Mouse (Mus musculus) limb, embryonic 11.5 days (tissue): ENCODE measurements around the gene Rrp1b. TPM values are rescaled to one million over a fixed set of nuclear protein-coding genes. Genes with fewer than 3 reads are reported as not detected.

Experiments used
- ATAC-seq: fragments of 200-750 bp; cut with Nextera tagmentation; 2 replicates; pipeline ENCODE4 v1.8.0; 2017; ENCODE audit warnings: low read depth; ENCODE audit not compliant: insufficient number of reproducible peaks, low FRiP score, low TSS enrichment
- DNase-seq: peaks from one replicate; pipeline ENCODE4 v3.0.0-alpha.2; 2015; ENCODE audit warnings: low spot score
- H3K27ac ChIP-seq: fragments of 300-500 bp; sonication (generic); replicated peaks from 2 replicates; pipeline ENCODE4 v1.5.1; 2014; ENCODE audit warnings: low read depth, mild to moderate bottlenecking, low read length
- H3K27me3 ChIP-seq: fragments of 300-500 bp; sonication (generic); 2 replicates; pipeline ENCODE4 v1.6.1; 2014; ENCODE audit warnings: mild to moderate bottlenecking, low read length, mixed read lengths; ENCODE audit not compliant: control insufficient read depth, insufficient read depth
- H3K36me3 ChIP-seq: fragments of 300-500 bp; sonication (generic); 2 replicates; pipeline ENCODE4 v1.6.1; 2014; ENCODE audit warnings: mild to moderate bottlenecking, low read length, moderate library complexity, mixed read lengths; ENCODE audit not compliant: control insufficient read depth, insufficient read depth
- H3K4me1 ChIP-seq: fragments of 300-500 bp; sonication (generic); 2 replicates; pipeline ENCODE4 v1.6.1; 2014; ENCODE audit warnings: low read length, mixed read lengths; ENCODE audit not compliant: control insufficient read depth, insufficient read depth
- H3K4me2 ChIP-seq: fragments of 300-500 bp; sonication (generic); 2 replicates; pipeline ENCODE4 v1.6.1; 2014; ENCODE audit warnings: low read depth, mild to moderate bottlenecking, moderate library complexity; ENCODE audit not compliant: severe bottlenecking
- H3K4me3 ChIP-seq: fragments of 300-500 bp; sonication (generic); 2 replicates; pipeline ENCODE4 v1.5.1; 2014; ENCODE audit warnings: low read depth, low read length
- H3K9ac ChIP-seq: fragments of 300-500 bp; sonication (generic); 2 replicates; pipeline ENCODE4 v1.6.1; 2014; ENCODE audit warnings: mild to moderate bottlenecking, low read length
- H3K9me3 ChIP-seq: fragments of 300-500 bp; sonication (generic); 2 replicates; pipeline ENCODE4 v1.6.1; 2016; ENCODE audit warnings: low read length; ENCODE audit not compliant: control insufficient read depth
- WGBS: fragments of 180-500 bp; shearing (Covaris S2); extraction: QIAGEN DNeasy Blood & Tissue Kit; methylation state at CpG from one replicate; pipeline ENCODE4 v1.1.7; 2014; 5-methylcytosine and 5-hydroxymethylcytosine counted together
- polyA plus RNA-seq: library from polyadenylated mRNA; unstranded; fragments of >200 nt; fragmentation: Nextera tagmentation; extraction: Ambion mirVana; gene quantifications from 2 replicates; pipeline ENCODE4 v1.2.1, GENCODE M21; 2014

Gene Rrp1b
- polyA plus RNA-seq, 1 experiment from 2014 or later = 80.9 TPM

DNA sequence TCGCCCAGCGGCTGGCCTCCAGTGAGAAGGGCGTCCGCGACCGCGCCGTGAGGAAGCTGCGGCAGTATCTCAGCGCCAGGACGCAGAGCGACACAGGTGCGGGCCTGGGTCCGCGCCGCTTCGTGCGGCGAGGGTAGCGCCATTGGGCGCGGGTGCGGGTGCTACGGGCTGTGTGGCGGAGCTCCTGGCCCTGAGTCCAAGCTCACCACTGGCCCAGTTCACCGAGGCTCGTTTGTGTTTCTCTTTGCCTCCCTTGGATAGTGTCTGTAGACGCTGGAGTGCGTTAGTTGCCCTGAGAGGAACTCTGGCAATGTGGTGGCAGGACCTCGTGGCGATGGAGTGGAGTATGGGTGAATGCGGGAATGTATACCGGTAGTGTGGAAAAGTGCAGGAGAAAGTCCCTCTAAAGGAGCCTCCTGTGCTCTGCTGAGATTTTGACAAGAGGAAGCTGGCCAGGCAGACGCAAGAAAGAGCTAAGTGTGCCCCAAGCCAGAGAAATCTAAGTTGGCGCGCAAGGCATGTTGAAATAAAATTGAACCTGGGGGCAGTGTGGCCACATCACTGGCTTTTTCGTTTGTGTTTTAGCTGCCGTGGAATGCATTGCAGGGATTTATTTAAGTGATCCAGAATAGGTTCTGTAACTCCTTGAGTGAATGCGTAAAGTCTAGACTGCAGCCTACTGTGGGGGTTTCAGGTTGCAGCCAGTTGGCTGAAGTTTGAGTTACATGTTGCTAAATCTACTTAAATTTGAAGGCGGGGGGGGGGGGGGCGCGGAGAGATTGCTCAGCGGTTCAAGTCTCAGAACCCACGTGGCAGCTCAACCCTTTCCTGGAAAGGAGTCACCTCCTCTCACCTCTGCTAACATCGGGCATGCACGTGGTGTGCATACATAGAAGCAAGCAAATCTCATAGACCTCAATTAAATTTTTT, 874 bp downstream of the Rrp1b start:
- Histone ChIP-seq H3K27me3 (no peaks in the 10 kb centered on the region), H3K4me2 (peak overlapping the region; percentile 65), H3K4me3 (peak overlapping the region; percentile 75), H3K9me3 (no peaks in the 10 kb centered on the region), H3K4me1 (peaks cover 11% of the 10 kb centered on the region; the same call in 1 of the 2 replicates), H3K36me3 (peaks cover 3% of the 10 kb centered on the region; the same call in 1 of the 2 replicates), H3K9ac (peak overlapping the region; percentile 84), H3K27ac (peak overlapping the region; percentile 60)
- WGBS = under 1% methylated on average over 46 of the region's 46 CpGs
- ATAC-seq (peak; percentile 59; the same call in 1 of the 2 replicates), DNase-seq (peak; percentile 58)

DNA sequence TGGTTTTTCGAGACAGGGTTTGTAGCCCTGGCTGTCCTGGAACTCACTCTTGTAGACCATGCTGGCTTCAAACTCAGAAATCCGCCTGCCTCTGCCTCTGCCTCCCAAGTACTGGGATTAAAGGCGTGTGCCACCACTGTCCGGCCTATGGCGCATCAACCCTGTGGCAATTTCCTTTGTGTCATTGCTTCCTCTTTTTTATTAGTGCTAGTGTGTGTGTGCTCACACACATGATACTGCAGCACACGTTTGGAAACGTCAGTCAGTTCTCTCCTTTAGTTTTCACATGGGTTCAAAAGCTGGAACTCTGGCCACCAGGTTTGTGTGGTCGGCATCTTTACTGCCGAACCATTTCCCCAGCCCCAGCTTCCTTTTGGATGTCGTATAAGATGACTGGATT, 4.4 kb downstream of the Rrp1b start:
- no peaks in the 10 kb centered on the region for H3K27me3 ChIP-seq
- H3K27ac ChIP-seq = no peak overlapping the region
- no peaks in the 10 kb centered on the region for H3K9me3 ChIP-seq
- DNase-seq (no peak), ATAC-seq (no peak)
- 83% methylated on average over 10 of the region's 10 CpGs for WGBS
- H3K4me1 ChIP-seq = peaks cover 11% of the 10 kb centered on the region; the same call in 1 of the 2 replicates
- H3K4me3 ChIP-seq = no peak overlapping the region
- H3K36me3 ChIP-seq = peaks cover 3% of the 10 kb centered on the region; the same call in 1 of the 2 replicates
- H3K9ac ChIP-seq = no peak overlapping the region
- H3K4me2 ChIP-seq = no peak overlapping the region

DNA sequence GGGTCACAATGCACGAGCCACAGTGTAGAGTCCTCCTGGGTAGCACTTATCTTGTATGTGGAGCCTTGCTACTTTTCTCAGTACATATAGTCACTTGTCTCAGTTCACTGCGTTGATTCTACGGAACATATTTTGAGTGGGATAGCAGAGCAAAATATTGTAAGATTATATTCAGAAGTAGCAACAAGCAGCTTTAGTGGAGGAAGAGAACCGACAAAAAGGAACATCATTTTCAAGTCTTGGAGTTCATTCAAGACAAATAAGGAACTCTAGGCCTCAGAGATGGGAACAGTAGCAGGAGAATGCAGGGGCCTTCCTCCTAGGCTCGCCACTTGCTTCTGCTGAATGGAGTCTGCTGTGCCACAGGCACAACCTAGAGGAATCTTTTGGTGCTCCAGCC, 10.6 kb downstream of the Rrp1b start:
- H3K4me2 ChIP-seq = no peak overlapping the region
- H3K36me3 ChIP-seq = peaks cover 6% of the 10 kb centered on the region; the same call in 1 of the 2 replicates
- WGBS = 93% methylated on average over 5 of the region's 5 CpGs
- ATAC-seq = no peak
- H3K4me3 ChIP-seq = no peak overlapping the region
- no peaks in the 10 kb centered on the region for H3K27me3 ChIP-seq
- no peak overlapping the region for H3K9ac ChIP-seq
- no peaks in the 10 kb centered on the region for H3K4me1 ChIP-seq
- no peak overlapping the region for H3K27ac ChIP-seq
- no peak for DNase-seq
- no peaks in the 10 kb centered on the region for H3K9me3 ChIP-seq

DNA sequence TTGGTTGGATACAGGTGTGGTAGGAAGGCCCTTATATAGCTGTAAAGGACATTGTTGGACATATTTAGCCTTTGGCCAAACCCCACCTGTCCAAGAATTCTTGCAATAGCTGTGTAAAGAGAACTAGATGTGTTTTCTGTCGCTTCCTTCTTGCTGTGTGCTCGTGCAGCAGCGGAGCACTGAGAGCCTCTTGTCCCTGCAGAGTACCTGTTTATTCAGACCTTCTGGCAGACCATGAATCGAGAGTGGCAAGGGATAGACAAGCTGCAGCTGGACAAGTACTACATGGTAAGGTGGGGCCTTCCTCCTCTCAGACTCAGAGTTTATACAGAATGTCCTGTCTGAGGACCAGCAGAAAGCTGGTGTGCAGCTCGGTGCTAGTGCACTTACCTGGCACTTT, 12.5 kb downstream of the Rrp1b start:
- no peak overlapping the region for H3K4me3 ChIP-seq
- H3K27ac ChIP-seq = no peak overlapping the region
- H3K9me3 ChIP-seq = no peaks in the 10 kb centered on the region
- H3K4me1 ChIP-seq = no peaks in the 10 kb centered on the region
- no peak overlapping the region for H3K9ac ChIP-seq
- ATAC-seq (no peak), DNase-seq (no peak)
- peaks cover 12% of the 10 kb centered on the region for H3K36me3 ChIP-seq
- H3K4me2 ChIP-seq = no peak overlapping the region
- WGBS = 90% methylated on average over 5 of the region's 5 CpGs
- no peaks in the 10 kb centered on the region for H3K27me3 ChIP-seq

DNA sequence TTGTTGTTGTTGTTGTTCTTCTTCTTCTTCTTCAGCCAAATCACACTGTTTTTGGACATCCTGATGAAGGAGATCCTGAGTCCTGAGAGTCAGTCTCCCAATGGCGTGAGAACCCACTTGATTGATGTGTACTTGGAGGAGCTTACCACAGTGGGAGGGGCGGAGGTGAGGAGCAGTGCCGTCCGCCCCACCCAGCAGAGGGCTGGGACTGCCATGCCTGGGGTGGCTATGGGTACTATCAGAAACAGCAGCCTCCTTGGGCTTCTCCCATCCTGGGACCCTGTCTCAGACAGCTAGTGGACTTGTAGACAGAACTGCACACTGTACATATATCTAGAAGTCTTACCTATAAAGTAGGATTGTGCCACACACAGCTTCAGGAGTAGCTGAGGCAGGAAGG, 14.0 kb downstream of the Rrp1b start:
- ATAC-seq (no peak), DNase-seq (no peak)
- Histone ChIP-seq H3K27me3 (no peaks in the 10 kb centered on the region), H3K36me3 (peaks cover 12% of the 10 kb centered on the region), H3K9me3 (no peaks in the 10 kb centered on the region), H3K27ac (no peak overlapping the region), H3K4me2 (no peak overlapping the region), H3K4me3 (no peak overlapping the region), H3K9ac (no peak overlapping the region), H3K4me1 (no peaks in the 10 kb centered on the region)
- WGBS = 72% methylated on average over 4 of the region's 4 CpGs

DNA sequence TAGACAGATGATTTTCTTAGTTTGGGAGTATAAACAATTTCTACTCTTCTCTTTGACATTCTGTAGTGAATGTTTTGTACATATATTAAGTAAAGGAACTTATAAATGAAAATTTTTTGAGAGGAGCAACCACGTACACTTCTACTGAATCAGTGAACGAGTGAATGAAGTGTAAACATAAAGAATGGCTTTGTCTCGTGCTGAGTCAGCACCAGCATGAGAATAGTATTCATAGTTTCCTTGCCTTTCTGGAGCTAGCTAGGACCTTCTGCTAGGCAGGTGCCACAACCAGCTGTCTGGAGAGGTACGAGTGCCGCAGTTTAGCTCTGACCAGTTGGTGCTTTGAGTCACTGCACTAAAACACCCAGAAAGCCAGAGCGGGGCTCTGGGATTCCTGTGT, 14.7 kb downstream of the Rrp1b start:
- no peak for ATAC-seq
- Histone ChIP-seq H3K27me3 (no peaks in the 10 kb centered on the region), H3K36me3 (peaks cover 18% of the 10 kb centered on the region), H3K27ac (no peak overlapping the region), H3K9ac (no peak overlapping the region), H3K9me3 (no peaks in the 10 kb centered on the region), H3K4me2 (no peak overlapping the region), H3K4me1 (no peaks in the 10 kb centered on the region), H3K4me3 (no peak overlapping the region)
- DNase-seq = no peak
- WGBS = 94% methylated on average over 6 of the region's 6 CpGs

DNA sequence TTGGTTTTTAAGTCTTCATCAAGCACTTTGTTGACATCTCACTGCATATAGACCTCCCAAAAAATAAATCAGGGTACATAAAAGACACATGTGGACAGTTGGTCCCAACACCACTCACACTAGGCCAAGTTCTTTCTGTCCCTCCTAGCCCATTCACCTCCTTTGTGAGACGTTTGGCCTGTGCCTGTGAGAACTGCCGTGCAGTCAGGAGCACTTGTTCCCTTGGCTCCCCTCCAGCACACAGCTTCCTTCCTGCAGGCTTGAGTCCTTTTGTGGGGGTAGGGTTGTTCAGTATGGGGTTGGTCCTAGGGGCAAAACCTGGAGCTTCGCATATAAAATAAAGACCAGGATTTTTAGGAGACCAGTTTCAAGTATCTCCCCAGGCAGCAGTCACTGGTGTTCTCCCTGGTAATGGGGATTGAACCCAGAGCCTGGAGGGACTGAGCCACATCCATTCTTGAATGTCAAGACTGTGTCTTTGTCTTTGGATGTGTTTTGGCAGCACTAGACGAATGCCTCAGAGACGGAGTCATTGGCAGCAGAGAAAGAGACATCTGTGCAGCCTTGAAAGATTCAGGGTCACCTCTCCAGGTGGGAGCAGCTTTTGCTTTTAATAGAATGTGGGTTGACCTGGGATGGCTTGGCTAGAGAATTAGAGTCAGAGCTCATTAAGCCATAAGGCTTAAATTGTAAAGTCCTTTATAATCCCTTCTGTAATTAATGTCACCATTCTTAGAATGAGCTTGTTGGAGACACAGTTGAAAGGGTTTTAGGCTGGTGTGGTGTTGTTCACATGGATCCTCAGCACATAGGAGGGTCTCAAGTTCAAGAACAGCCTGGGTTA, 16.6 kb downstream of the Rrp1b start:
- H3K4me3 ChIP-seq = no peak overlapping the region
- H3K27ac ChIP-seq = no peak overlapping the region
- H3K9ac ChIP-seq = no peak overlapping the region
- DNase-seq = no peak
- H3K27me3 ChIP-seq = no peaks in the 10 kb centered on the region
- no peak for ATAC-seq
- WGBS = 88% methylated on average over 5 of the region's 5 CpGs
- H3K4me1 ChIP-seq = no peaks in the 10 kb centered on the region
- H3K36me3 ChIP-seq = peaks cover 27% of the 10 kb centered on the region
- H3K4me2 ChIP-seq = no peak overlapping the region
- H3K9me3 ChIP-seq = no peaks in the 10 kb centered on the region

DNA sequence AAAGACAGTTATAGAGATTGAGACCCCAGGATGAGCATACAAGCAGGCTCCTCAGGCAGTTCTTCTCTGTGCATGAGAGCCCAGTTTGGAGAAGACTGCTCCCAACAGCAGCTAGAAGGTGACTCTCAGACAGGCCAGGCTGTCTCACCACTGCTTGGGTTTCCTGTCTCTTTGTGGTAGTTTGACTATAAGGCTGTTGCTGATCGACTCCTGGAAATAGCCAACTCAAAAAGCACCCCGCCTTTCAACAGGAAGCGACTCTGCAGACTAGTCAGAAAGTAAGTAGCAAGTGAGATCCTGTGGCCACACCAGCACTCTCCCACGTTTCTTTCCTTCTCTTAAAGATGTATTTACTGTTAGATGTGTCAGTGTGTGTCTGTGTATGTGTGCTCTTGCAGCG, 17.8 kb downstream of the Rrp1b start:
- Histone ChIP-seq H3K9me3 (no peaks in the 10 kb centered on the region), H3K27ac (no peak overlapping the region), H3K4me2 (no peak overlapping the region), H3K4me1 (no peaks in the 10 kb centered on the region), H3K9ac (no peak overlapping the region), H3K36me3 (peaks cover 35% of the 10 kb centered on the region), H3K4me3 (no peak overlapping the region), H3K27me3 (no peaks in the 10 kb centered on the region)
- WGBS = 89% methylated on average over 5 of the region's 5 CpGs
- ATAC-seq = no peak
- no peak for DNase-seq
